Mouse (Mus musculus): Measurements from ENCODE around the gene Serpine2. TPM values are rescaled to one million over a fixed set of nuclear protein-coding genes. Genes with fewer than 3 reads are reported as not detected.
A peak's percentile ranks its signal among the peaks of the same experiment; 100 is the strongest.

Gene Serpine2
- polyA plus RNA-seq, 1 experiment from 2014 or later: 136 TPM

GRCm38 (mm10) chr1:79762282-79763250 lies 98.4 kb downstream of the Serpine2 start:
- no peak overlapping the region for H3K9ac ChIP-seq (ENCODE audit: low read depth, low read length)
- no peak overlapping the region for H3K27ac ChIP-seq (ENCODE audit: low read depth, low read length)
- peak overlapping the region; percentile 83 for H3K4me2 ChIP-seq (replicated peaks; ENCODE audit: low read depth, low read length)
- WGBS: 55% methylated on average over 16 of the region's 16 CpGs
- ATAC-seq (ENCODE audit: low FRiP score, low TSS enrichment): no peak
- peaks cover 5% of the 10 kb centered on the region for H3K4me1 ChIP-seq (ENCODE audit: control insufficient read depth, insufficient read depth, low read length)
- H3K9me3 ChIP-seq (ENCODE audit: control insufficient read depth, low read length): no peaks in the 10 kb centered on the region
- H3K36me3 ChIP-seq (ENCODE audit: control insufficient read depth, insufficient read depth, low read length): no peaks in the 10 kb centered on the region
- H3K4me3 ChIP-seq (ENCODE audit: low read length): peak overlapping the region; percentile 83; the same call in 1 of the 2 replicates
- no peaks in the 10 kb centered on the region for H3K27me3 ChIP-seq (ENCODE audit: control insufficient read depth, insufficient read depth, low read length)

GRCm38 (mm10) chr1:79761917-79762271 lies 99.1 kb downstream of the Serpine2 start:
- Histone ChIP-seq H3K4me1 (ENCODE audit: control insufficient read depth, insufficient read depth, low read length) (peaks cover 5% of the 10 kb centered on the region), H3K4me2 (replicated peaks; ENCODE audit: low read depth, low read length) (peak overlapping the region; percentile 83), H3K4me3 (ENCODE audit: low read length) (peak overlapping the region; percentile 83), H3K36me3 (ENCODE audit: control insufficient read depth, insufficient read depth, low read length) (no peaks in the 10 kb centered on the region), H3K9me3 (ENCODE audit: control insufficient read depth, low read length) (no peaks in the 10 kb centered on the region), H3K27ac (ENCODE audit: low read depth, low read length) (no peak overlapping the region), H3K27me3 (ENCODE audit: control insufficient read depth, insufficient read depth, low read length) (no peaks in the 10 kb centered on the region), H3K9ac (ENCODE audit: low read depth, low read length) (no peak overlapping the region)
- peak; percentile 35; the same call in 1 of the 2 replicates for ATAC-seq (ENCODE audit: low FRiP score, low TSS enrichment)
- WGBS: 3% methylated on average over 6 of the region's 6 CpGs

- H3K36me3 ChIP-seq (ENCODE audit: control insufficient read depth, insufficient read depth, low read length): no peaks in the 10 kb centered on the region
- H3K27me3 ChIP-seq (ENCODE audit: control insufficient read depth, insufficient read depth, low read length): no peaks in the 10 kb centered on the region
- ATAC-seq (ENCODE audit: low FRiP score, low TSS enrichment): peak; percentile 95
- no peaks in the 10 kb centered on the region for H3K9me3 ChIP-seq (ENCODE audit: control insufficient read depth, low read length)
- peak overlapping the region; percentile 83 for H3K4me3 ChIP-seq (ENCODE audit: low read length)
- H3K4me2 ChIP-seq (replicated peaks; ENCODE audit: low read depth, low read length): peak overlapping the region; percentile 83
- WGBS: under 1% methylated on average over 46 of the region's 65 CpGs
- no peak overlapping the region for H3K27ac ChIP-seq (ENCODE audit: low read depth, low read length)
- peak overlapping the region; percentile 85 for H3K9ac ChIP-seq (ENCODE audit: low read depth, low read length)
- peaks cover 5% of the 10 kb centered on the region for H3K4me1 ChIP-seq (ENCODE audit: control insufficient read depth, insufficient read depth, low read length)
Observed at GRCm38 (mm10) chr1:79761106-79761916, 99.7 kb downstream of the Serpine2 start.

- 8% methylated on average over 11 of the region's 11 CpGs for WGBS
- peak; percentile 40; the same call in 1 of the 2 replicates for ATAC-seq (ENCODE audit: low FRiP score, low TSS enrichment)
- no peak overlapping the region for H3K27ac ChIP-seq (ENCODE audit: low read depth, low read length)
Observed at GRCm38 (mm10) chr1:79760656-79761055, 100.3 kb downstream of the Serpine2 start.

GRCm38 (mm10) chr1:79759436-79759972 lies 101.5 kb downstream of the Serpine2 start:
- Histone ChIP-seq H3K36me3 (ENCODE audit: control insufficient read depth, insufficient read depth, low read length) (no peaks in the 10 kb centered on the region), H3K4me3 (ENCODE audit: low read length) (no peak overlapping the region), H3K27ac (ENCODE audit: low read depth, low read length) (no peak overlapping the region), H3K9me3 (ENCODE audit: control insufficient read depth, low read length) (no peaks in the 10 kb centered on the region), H3K9ac (ENCODE audit: low read depth, low read length) (no peak overlapping the region), H3K27me3 (ENCODE audit: control insufficient read depth, insufficient read depth, low read length) (no peaks in the 10 kb centered on the region), H3K4me2 (replicated peaks; ENCODE audit: low read depth, low read length) (no peak overlapping the region), H3K4me1 (ENCODE audit: control insufficient read depth, insufficient read depth, low read length) (peaks cover 5% of the 10 kb centered on the region)
- WGBS: 74% methylated on average over 5 of the region's 5 CpGs
- no peak for ATAC-seq (ENCODE audit: low FRiP score, low TSS enrichment)

More at GRCm38 (mm10) chr1:79760656-79761055, 100.3 kb downstream of the Serpine2 start:
- Histone ChIP-seq H3K9me3 (ENCODE audit: control insufficient read depth, low read length) (no peaks in the 10 kb centered on the region), H3K4me1 (ENCODE audit: control insufficient read depth, insufficient read depth, low read length) (peaks cover 5% of the 10 kb centered on the region), H3K4me2 (replicated peaks; ENCODE audit: low read depth, low read length) (peak overlapping the region; percentile 83), H3K4me3 (ENCODE audit: low read length) (peak overlapping the region; percentile 83), H3K27me3 (ENCODE audit: control insufficient read depth, insufficient read depth, low read length) (no peaks in the 10 kb centered on the region), H3K9ac (ENCODE audit: low read depth, low read length) (peak overlapping the region; percentile 85), H3K36me3 (ENCODE audit: control insufficient read depth, insufficient read depth, low read length) (no peaks in the 10 kb centered on the region)

GRCm38 (mm10) chr1:79759006-79759405 lies 102.0 kb downstream of the Serpine2 start:
- Histone ChIP-seq H3K27ac (ENCODE audit: low read depth, low read length) (no peak overlapping the region), H3K4me3 (ENCODE audit: low read length) (no peak overlapping the region), H3K27me3 (ENCODE audit: control insufficient read depth, insufficient read depth, low read length) (no peaks in the 10 kb centered on the region), H3K4me1 (ENCODE audit: control insufficient read depth, insufficient read depth, low read length) (peaks cover 5% of the 10 kb centered on the region), H3K4me2 (replicated peaks; ENCODE audit: low read depth, low read length) (no peak overlapping the region), H3K36me3 (ENCODE audit: control insufficient read depth, insufficient read depth, low read length) (no peaks in the 10 kb centered on the region), H3K9me3 (ENCODE audit: control insufficient read depth, low read length) (no peaks in the 10 kb centered on the region), H3K9ac (ENCODE audit: low read depth, low read length) (no peak overlapping the region)
- WGBS: 23% methylated on average over 2 of the region's 2 CpGs
- ATAC-seq (ENCODE audit: low FRiP score, low TSS enrichment): no peak

- Histone ChIP-seq H3K9me3 (ENCODE audit: control insufficient read depth, low read length) (no peaks in the 10 kb centered on the region), H3K9ac (ENCODE audit: low read depth, low read length) (no peak overlapping the region), H3K36me3 (ENCODE audit: control insufficient read depth, insufficient read depth, low read length) (no peaks in the 10 kb centered on the region), H3K4me3 (ENCODE audit: low read length) (no peak overlapping the region), H3K4me2 (replicated peaks; ENCODE audit: low read depth, low read length) (no peak overlapping the region), H3K27me3 (ENCODE audit: control insufficient read depth, insufficient read depth, low read length) (no peaks in the 10 kb centered on the region), H3K4me1 (ENCODE audit: control insufficient read depth, insufficient read depth, low read length) (peaks cover 5% of the 10 kb centered on the region), H3K27ac (ENCODE audit: low read depth, low read length) (peak overlapping the region; percentile 6; the same call in 1 of the 2 replicates)
- 84% methylated on average over 4 of the region's 4 CpGs for WGBS
- no peak for ATAC-seq (ENCODE audit: low FRiP score, low TSS enrichment)
Observed at GRCm38 (mm10) chr1:79757597-79757996, 103.4 kb downstream of the Serpine2 start.

GRCm38 (mm10) chr1:79757161-79757560 lies 103.8 kb downstream of the Serpine2 start:
- Histone ChIP-seq H3K4me3 (ENCODE audit: low read length) (no peak overlapping the region), H3K4me2 (replicated peaks; ENCODE audit: low read depth, low read length) (no peak overlapping the region), H3K9me3 (ENCODE audit: control insufficient read depth, low read length) (no peaks in the 10 kb centered on the region), H3K9ac (ENCODE audit: low read depth, low read length) (no peak overlapping the region), H3K27me3 (ENCODE audit: control insufficient read depth, insufficient read depth, low read length) (no peaks in the 10 kb centered on the region), H3K36me3 (ENCODE audit: control insufficient read depth, insufficient read depth, low read length) (no peaks in the 10 kb centered on the region), H3K4me1 (ENCODE audit: control insufficient read depth, insufficient read depth, low read length) (peaks cover 5% of the 10 kb centered on the region), H3K27ac (ENCODE audit: low read depth, low read length) (no peak overlapping the region)
- 55% methylated on average over 7 of the region's 7 CpGs for WGBS
- ATAC-seq (ENCODE audit: low FRiP score, low TSS enrichment): no peak

All from kidney, embryonic 14.5 days (tissue).